Mouse (Mus musculus): Measurements from ENCODE around the gene Wdr53.

DNA sequence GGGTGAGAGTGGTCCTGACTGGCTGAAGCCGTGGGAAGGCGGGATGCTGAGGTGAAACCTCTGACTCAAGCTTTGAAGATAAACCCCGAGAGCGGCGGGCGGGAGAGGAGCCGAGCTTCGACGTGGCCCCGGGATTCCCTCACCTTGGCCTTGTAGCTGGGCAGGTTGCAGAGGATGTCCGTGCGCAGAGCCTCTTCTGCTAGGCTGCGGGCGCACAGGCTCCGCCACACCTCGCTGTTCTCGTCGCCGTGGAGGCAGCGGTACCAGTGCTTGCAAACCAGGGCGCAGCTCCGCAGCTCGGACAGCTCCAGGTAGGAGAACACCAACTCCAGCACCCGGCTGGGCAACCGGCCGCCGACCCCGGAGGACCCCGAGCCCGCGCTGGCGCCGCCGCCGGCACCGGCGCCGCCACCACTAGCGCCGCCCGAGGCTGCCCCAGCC, 656 bp upstream of the Wdr53 start:
- TF ChIP-seq CTCF (IDR thresholded peaks at IDR 0.05; ENCODE audit: insufficient read depth, low read depth, low read length) (no peak), POLR2A (IDR thresholded peaks at IDR 0.05; ENCODE audit: insufficient read depth, low read depth, low read length) (no peak)

Measured in olfactory bulb, adult 2 months (tissue).